ENCODE assay signal across 11 mouse cellular contexts in the genomic region with DNA sequence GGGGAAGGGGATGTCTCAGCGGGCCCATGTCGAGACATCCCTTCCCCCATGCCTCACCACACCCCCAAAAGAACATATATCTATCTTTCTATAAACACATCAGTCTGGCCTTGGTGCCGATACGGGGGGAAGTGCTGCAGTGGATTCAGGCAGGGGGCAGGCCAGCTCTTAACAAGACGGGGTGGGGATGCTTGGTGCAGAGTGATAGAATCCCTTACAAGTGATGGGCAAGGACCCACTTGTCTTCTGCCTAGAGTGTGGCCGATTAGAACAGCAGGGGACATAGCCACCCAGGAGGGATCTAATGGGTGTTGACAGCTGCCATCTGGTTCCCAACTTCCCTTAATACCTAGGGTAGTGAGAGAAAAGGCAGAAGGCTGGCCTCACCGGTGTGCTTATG. TPM values are rescaled to one million over a fixed set of nuclear protein-coding genes. Genes with fewer than 3 reads are reported as not detected.
DNase-seq lines count a peak whose midpoint lies in the region; ATAC-seq and TF ChIP-seq lines count a peak whose summit lies in the region.
"Had no signal": no experiment of that assay in that cellular context is flagged by ENCODE, and none has a peak within 500 bp of the region (broad histone marks: within the 10 kb centered on the region; RNA-seq: fewer than 3 reads in every experiment).

No protein-coding gene starts in this region.

- H3K9ac ChIP-seq in kidney, embryonic 14.5 days (ENCODE audit: low read depth, low read length) = no peak overlapping the region
- H3K9ac ChIP-seq in limb, embryonic 12.5 days (replicated peaks) = no peak overlapping the region

- WGBS in kidney, embryonic 14.5 days = 53% methylated on average over 7 of the region's 7 CpGs
- 46% methylated on average over 7 of the region's 7 CpGs for WGBS in spleen, adult 2 months
- 38% methylated on average over 7 of the region's 7 CpGs for WGBS in limb, embryonic 12.5 days

- ATAC-seq in kidney, embryonic 14.5 days (ENCODE audit: low FRiP score, low TSS enrichment) = no peak
- ATAC-seq in limb, embryonic 12.5 days (ENCODE audit: insufficient number of reproducible peaks, insufficient read depth, low FRiP score, low TSS enrichment, low read depth) = no peak
- ATAC-seq: activated CD4-positive, CD25-positive, alpha-beta regulatory T cell, adult 4 months had no signal

- peak overlapping the region; percentile 17; the same call in 1 of the 2 replicates for H3K27ac ChIP-seq in kidney, embryonic 14.5 days (ENCODE audit: low read depth, low read length)
- H3K27ac ChIP-seq in spleen, adult 2 months (ENCODE audit: insufficient read depth, low read length) = 0 out of 2 replicates have a peak overlapping the region, but pooled peaks have one; percentile 7
- peak overlapping the region; percentile 68 for H3K27ac ChIP-seq in limb, embryonic 12.5 days

- H3K9me3 ChIP-seq in kidney, embryonic 14.5 days (ENCODE audit: control insufficient read depth, low read length) = no peaks in the 10 kb centered on the region
- no peaks in the 10 kb centered on the region for H3K9me3 ChIP-seq in limb, embryonic 12.5 days

- no peak for DNase-seq in kidney, adult 11 months
- DNase-seq in spleen, adult 2 months (ENCODE audit: low read depth in 1 of 2, low spot score in 2 of 2) = no peak
- no peak for DNase-seq in spleen, postnatal 14 days (ENCODE audit: low spot score in 2 of 2)
- DNase-seq in left cerebral cortex, adult 9 months (ENCODE audit: low spot score in 2 of 2) = no peak
- DNase-seq in urinary bladder, postnatal 10 days (ENCODE audit: low spot score) = no peak
- DNase-seq: cerebellum, postnatal 14 days; kidney, adult 8-10 months had no signal

- no peak overlapping the region for H3K4me2 ChIP-seq in kidney, embryonic 14.5 days (replicated peaks; ENCODE audit: low read depth, low read length)
- no peak overlapping the region for H3K4me2 ChIP-seq in limb, embryonic 12.5 days

- no peak for TF ChIP-seq CTCF in spleen, adult 2 months (IDR thresholded peaks at IDR 0.05; ENCODE audit: extremely low read depth, insufficient read depth, insufficient read length, insufficient replicate concordance)

- no peak overlapping the region for H3K4me3 ChIP-seq in kidney, embryonic 14.5 days (ENCODE audit: low read length)
- no peak overlapping the region for H3K4me3 ChIP-seq in spleen, adult 2 months (ENCODE audit: extremely low read depth, insufficient read depth, insufficient read length)
- H3K4me3 ChIP-seq in limb, embryonic 12.5 days (replicated peaks) = no peak overlapping the region

- TF ChIP-seq POLR2A in spleen, adult 2 months (IDR thresholded peaks at IDR 0.05; ENCODE audit: low read depth, low read length) = no peak

- H3K4me1 ChIP-seq in kidney, embryonic 14.5 days (ENCODE audit: control insufficient read depth, insufficient read depth, low read length) = peaks cover 10% of the 10 kb centered on the region; the same call in 1 of the 2 replicates
- H3K4me1 ChIP-seq in spleen, adult 2 months (ENCODE audit: control insufficient read depth, insufficient read depth, insufficient read length) = 0 out of 2 replicates have a peak, but pooled peaks cover 2% of the 10 kb centered on the region
- peaks cover 61% of the 10 kb centered on the region for H3K4me1 ChIP-seq in limb, embryonic 12.5 days (replicated peaks)

- no peaks in the 10 kb centered on the region for H3K36me3 ChIP-seq in kidney, embryonic 14.5 days (ENCODE audit: control insufficient read depth, insufficient read depth, low read length)
- H3K36me3 ChIP-seq in spleen, adult 2 months (ENCODE audit: control insufficient read depth, insufficient read depth, low read length) = no peaks in the 10 kb centered on the region
- no peaks in the 10 kb centered on the region for H3K36me3 ChIP-seq in limb, embryonic 12.5 days

- H3K27me3 ChIP-seq in kidney, embryonic 14.5 days (ENCODE audit: control insufficient read depth, insufficient read depth, low read length) = no peaks in the 10 kb centered on the region
- H3K27me3 ChIP-seq in spleen, adult 2 months (ENCODE audit: control insufficient read depth, insufficient read depth, low read length) = no peaks in the 10 kb centered on the region
- H3K27me3 ChIP-seq in limb, embryonic 12.5 days = no peaks in the 10 kb centered on the region; the same call in 1 of the 2 replicates

RNA-seq across cellular contexts. Expression of a gene that starts 3.9 kb away (rescaled TPM):
- 54.4 and 61.4 TPM in 2 replicates for polyA plus RNA-seq in kidney, embryonic 14.5 days (2014; fragmentation: Nextera tagmentation; extraction: Ambion mirVana)
- polyA plus RNA-seq in spleen, adult 2 months (2012; rRNA removed) = 159 and 265 TPM in 2 replicates
- polyA plus RNA-seq in limb, embryonic 12.5 days (2016; fragmentation: Nextera tagmentation; extraction: Ambion mirVana) = 77.8 and 78.8 TPM in 2 replicates

RNA-seq across cellular contexts. Expression of a gene that starts 15.1 kb away (rescaled TPM):
- 1,039 and 1,151 TPM in 2 replicates for polyA plus RNA-seq in kidney, embryonic 14.5 days (2014; fragmentation: Nextera tagmentation; extraction: Ambion mirVana)
- polyA plus RNA-seq in spleen, adult 2 months (2012; rRNA removed) = 279 and 436 TPM in 2 replicates
- polyA plus RNA-seq in limb, embryonic 12.5 days (2016; fragmentation: Nextera tagmentation; extraction: Ambion mirVana) = 941 and 1,046 TPM in 2 replicates

RNA-seq across cellular contexts. Expression of a gene that starts 15.2 kb away (rescaled TPM):
- not detected in 2 replicates for polyA plus RNA-seq in kidney, embryonic 14.5 days (2014; fragmentation: Nextera tagmentation; extraction: Ambion mirVana)
- polyA plus RNA-seq in spleen, adult 2 months (2012; rRNA removed) = not detected in 2 replicates
- not detected in 2 replicates for polyA plus RNA-seq in limb, embryonic 12.5 days (2016; fragmentation: Nextera tagmentation; extraction: Ambion mirVana)
- polyA plus RNA-seq: activated CD4-positive, CD25-positive, alpha-beta regulatory T cell, adult 4 months; frontal cortex, adult 2 months had no signal

RNA-seq across cellular contexts. Expression of a gene that starts 20.8 kb away (rescaled TPM):
- 2.2 and 2.6 TPM in 2 replicates for polyA plus RNA-seq in kidney, embryonic 14.5 days (2014; fragmentation: Nextera tagmentation; extraction: Ambion mirVana)
- 1.2 and 1.3 TPM in 2 replicates for polyA plus RNA-seq in spleen, adult 2 months (2012; rRNA removed)
- polyA plus RNA-seq in limb, embryonic 12.5 days (2016; fragmentation: Nextera tagmentation; extraction: Ambion mirVana) = 5.6 and 6.1 TPM in 2 replicates
- polyA plus RNA-seq: activated CD4-positive, CD25-positive, alpha-beta regulatory T cell, adult 4 months; frontal cortex, adult 2 months had no signal

RNA-seq across cellular contexts. Expression of a gene that starts 29.7 kb away (rescaled TPM):
- 15.9 and 20.5 TPM in 2 replicates for polyA plus RNA-seq in kidney, embryonic 14.5 days (2014; fragmentation: Nextera tagmentation; extraction: Ambion mirVana)
- polyA plus RNA-seq in spleen, adult 2 months (2012; rRNA removed) = 21.2 and 26.0 TPM in 2 replicates
- 18.9 and 21.5 TPM in 2 replicates for polyA plus RNA-seq in limb, embryonic 12.5 days (2016; fragmentation: Nextera tagmentation; extraction: Ambion mirVana)

Comparison
In these comparisons a context has a peak if more than half of its experiments do, and no peak if none do; other contexts are left out.
1. H3K27ac ChIP-seq: peak in every context shown above with its lines; median percentile 68 in limb, embryonic 12.5 days; 17 in kidney, embryonic 14.5 days; 7 in spleen, adult 2 months.